Mouse (Mus musculus) adrenal gland, postnatal 4 days (tissue): ENCODE results near the gene Hmgn1. TPM values are rescaled to one million over a fixed set of nuclear protein-coding genes. Genes with fewer than 3 reads are reported as not detected.
A peak's percentile ranks its signal among the peaks of the same experiment; 100 is the strongest.
"Not testable (repeated sequence)": the region's sequence is repeated elsewhere in the genome, so short reads cannot be mapped to it uniquely, and the experiment has no call there.

Source experiments
- DNase-seq, 2 experiments: peaks; one replicate each; pipeline ENCODE4 v3.0.0; 2021 to 2022; ENCODE audit warnings: low spot score in 2 of 2, mixed read lengths in 2 of 2
- total RNA-seq, 2 experiments: library from RNA; stranded (reverse); gene quantifications; 2 replicates each; pipeline ENCODE4 v1.2.3; 2021

Hmgn1 gene
- total RNA-seq, 2 experiments from 2014 or later = 270 to 285 TPM

GRCm38 (mm10) chr16:96127288-96127656 is 257 bp downstream of the Hmgn1 start:
- DNase-seq = no peak

DNA sequence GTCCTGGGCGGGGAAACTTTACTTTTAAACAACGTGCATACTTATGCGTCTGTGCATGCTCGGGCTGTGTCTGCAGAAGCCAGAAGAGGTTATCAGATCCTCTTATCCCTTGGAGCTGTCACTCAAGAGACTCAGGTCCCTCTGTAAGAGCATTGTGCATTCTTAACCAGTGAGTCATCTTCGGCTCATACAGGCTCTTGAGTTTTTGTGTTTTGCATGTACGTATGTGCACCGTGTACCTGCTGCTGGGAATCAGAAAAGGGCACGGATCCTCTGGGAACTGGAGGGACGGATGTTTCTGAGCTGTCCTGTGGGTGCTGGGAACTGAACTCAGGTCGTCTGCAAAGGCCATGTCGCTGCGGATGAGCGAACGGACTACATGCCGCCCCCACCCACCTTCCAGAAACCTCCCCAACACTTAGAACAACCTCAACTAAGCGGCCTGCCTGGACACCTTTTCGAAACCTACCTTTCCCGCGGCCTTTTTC is 801 bp downstream of the Hmgn1 start:
- no peak for DNase-seq

GRCm38 (mm10) chr16:96120022-96120623 is 7.4 kb downstream of the Hmgn1 start:
- no peak for DNase-seq

- DNase-seq = no peak
Measured at GRCm38 (mm10) chr16:96114729-96115128, 12.8 kb downstream of the Hmgn1 start.

DNA sequence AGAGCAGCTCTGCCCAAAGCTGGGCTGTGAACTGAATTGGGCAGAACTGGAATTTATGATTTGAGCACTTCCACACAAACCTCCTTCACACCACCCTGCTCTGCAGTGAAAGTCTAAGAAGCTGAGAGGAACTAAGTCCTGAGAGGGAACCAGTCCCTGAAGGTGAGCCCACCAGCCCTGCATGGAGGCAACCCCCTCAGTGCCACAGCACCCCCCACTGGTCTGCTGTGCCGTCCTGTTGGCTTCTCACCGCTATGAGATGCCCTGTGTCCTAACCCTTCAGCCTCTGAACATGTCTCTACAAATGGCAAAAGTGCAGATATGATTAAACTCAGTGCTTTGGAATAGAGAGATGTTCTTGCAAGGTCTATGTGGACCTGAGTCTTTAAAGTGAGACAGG is 14.8 kb downstream of the Hmgn1 start:
- DNase-seq = no peak

- DNase-seq = no peak
Measured at GRCm38 (mm10) chr16:96110655-96111345, 16.7 kb downstream of the Hmgn1 start.

DNA sequence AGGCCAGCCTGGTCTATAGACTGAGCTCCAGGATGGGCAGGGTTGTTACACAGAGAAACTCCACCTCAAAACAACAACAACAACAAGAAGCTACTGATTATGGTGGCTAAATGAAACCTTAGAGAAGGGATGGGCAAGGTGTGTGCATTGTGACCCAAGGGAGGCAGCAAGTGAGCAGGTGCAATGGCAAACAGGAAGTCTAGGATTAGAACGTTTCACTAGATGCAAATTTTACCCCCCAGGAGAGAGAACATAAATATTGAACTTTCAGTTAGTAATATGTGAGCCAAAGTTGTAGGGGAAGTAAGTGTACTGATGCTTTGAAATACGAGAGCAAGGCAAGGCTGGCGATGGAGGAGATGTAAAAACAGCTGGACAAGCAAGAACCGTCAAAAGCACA is 17.9 kb downstream of the Hmgn1 start:
- DNase-seq = no peak

- no peak for DNase-seq
Measured at GRCm38 (mm10) chr16:96103036-96103435, 24.5 kb downstream of the Hmgn1 start.

DNA sequence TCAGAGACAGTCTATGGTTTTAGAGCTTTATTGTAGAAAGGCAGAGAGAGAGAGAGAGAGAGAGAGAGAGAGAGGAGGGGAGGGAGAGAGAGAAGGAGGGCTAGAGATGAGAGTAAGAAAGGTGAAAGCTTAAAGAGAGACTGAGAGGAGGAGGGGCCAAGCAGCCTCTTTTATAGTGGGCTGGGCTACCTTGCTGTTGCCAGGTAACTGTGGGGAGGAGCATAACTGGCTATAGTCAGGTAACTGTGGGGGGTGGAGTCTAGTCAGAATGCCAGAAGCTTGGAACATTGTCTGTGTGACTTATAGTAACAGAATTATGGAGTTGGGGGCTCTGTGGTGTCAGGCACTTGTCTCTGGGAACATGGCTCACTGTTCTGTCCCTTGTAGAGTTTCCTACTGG is 29.7 kb downstream of the Hmgn1 start:
- not testable (repeated sequence) for DNase-seq

GRCm38 (mm10) chr16:96095966-96096365 is 31.6 kb downstream of the Hmgn1 start:
- no peak for DNase-seq

GRCm38 (mm10) chr16:96091515-96092504 is 35.7 kb downstream of the Hmgn1 start:
- DNase-seq = no peak

DNA sequence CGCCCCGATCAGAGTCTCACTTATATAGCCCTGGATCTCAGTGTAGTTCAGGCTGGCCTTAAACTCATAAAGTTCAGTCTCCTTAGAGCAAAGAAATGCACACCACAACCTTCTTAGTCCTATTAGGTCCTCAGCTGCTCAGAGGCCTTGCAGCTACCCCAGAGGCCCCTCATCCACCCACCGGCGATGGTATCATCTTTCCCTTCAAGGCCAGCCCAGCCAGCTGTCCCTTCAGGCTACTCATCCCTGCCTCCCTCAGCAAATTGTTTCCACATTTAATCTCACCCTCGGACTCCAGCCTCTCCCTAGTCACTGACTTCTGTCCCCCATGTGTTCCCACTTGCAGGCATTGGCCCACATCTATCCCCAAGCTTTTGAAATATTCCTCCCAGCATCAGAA is 39.4 kb downstream of the Hmgn1 start:
- no peak for DNase-seq

DNA sequence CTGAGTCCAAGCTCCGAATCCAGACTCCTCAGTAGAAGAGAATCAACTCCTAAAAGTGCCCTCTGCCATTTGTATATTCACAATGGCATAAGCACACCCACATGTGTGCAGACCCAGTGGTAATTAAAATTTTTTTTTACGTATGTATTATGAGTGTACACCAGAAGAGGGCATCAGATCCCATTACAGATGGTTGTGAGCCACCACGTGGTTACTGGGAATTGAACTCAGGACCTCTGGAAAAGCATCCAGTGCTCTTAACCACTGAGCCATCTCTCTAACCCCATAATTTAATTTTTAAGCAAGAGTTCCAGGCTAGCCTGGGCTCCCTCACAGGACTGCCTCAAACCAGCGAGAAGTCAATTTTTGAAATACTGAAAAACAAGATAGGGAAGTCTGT is 40.1 kb downstream of the Hmgn1 start:
- DNase-seq = no peak

DNA sequence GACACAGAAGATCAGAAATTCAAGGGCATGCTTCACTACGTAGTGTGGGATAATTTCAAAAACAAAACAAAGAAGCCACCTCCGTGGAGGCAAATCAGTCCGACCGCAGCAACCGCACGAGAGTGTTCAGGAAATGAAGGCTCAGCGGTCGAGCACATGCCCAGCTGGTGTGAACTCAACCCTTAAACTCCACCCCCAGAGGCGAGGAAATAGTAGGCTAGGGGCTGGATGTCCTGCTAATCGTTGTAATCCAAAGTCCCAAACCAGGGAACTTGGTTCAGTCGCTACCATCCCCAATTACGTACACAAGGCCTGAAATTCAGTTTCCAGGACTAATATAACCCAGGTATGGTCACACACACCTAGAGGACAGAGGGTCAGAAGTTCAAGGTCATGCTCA is 40.5 kb downstream of the Hmgn1 start:
- no peak for DNase-seq

DNA sequence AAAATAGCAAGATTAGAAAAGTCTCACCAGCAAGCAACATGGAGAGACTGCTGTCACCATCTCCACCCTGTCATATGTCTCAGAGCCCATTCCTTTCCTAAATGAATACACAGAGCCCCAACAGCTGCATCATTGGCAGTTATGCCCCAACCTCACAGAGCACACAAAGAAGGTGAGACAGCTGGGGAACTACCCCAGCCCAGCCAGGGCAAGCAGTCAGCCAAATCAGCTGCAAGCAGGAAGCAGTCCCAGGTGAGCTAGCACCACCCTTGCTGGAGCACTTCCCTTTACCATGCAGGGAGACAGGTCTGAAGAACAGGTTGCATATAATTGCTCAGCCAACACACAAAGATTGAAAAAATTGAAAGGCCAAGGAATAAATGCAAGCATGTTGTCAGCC is 41.9 kb downstream of the Hmgn1 start:
- no peak for DNase-seq

- no peak for DNase-seq
Measured at GRCm38 (mm10) chr16:96083179-96083646, 44.3 kb downstream of the Hmgn1 start.

GRCm38 (mm10) chr16:96082301-96083178 is 45.0 kb downstream of the Hmgn1 start, which contains the start of gene Brwd1:
TSS of gene Brwd1 (minus strand) at chr16:96082526.
- DNase-seq = peak; percentile 72 to 83

- peak in 1 of 2 experiments; percentile 54 for DNase-seq
Measured at GRCm38 (mm10) chr16:96081742-96082241, 45.7 kb downstream of the Hmgn1 start.

- peak; percentile 74 to 86 for DNase-seq
Measured at GRCm38 (mm10) chr16:96081331-96081730, 46.2 kb downstream of the Hmgn1 start.

- DNase-seq = no peak
Measured at GRCm38 (mm10) chr16:96080524-96080923, 47.0 kb downstream of the Hmgn1 start.
